Mouse (Mus musculus): ENCODE results near the gene Gm36210. TPM values are rescaled to one million over a fixed set of nuclear protein-coding genes. Genes with fewer than 3 reads are reported as not detected.
A peak's percentile ranks its signal among the peaks of the same experiment; 100 is the strongest.

Gene Gm36210
- polyA plus RNA-seq, 1 experiment: not detected

DNA sequence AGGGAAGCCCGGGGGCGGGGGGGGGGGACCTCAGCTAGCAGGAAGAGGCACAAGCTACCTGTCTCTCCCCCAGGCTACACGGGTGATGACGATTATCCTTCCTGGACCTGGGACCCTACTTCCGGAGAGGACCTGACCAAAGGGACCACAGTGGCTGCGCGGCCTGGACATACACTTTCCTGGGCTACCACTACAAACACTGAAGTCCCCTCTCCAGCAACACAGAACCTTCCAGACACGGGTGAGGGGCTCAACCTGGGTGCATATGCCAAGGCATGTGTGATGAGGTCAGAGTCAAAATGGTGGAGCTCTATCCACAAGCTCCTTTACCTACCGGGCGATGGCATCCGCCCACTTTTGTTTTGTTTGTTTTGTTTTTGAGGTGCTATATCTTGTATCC is 31.1 kb upstream of the Gm36210 start:
- H3K27ac ChIP-seq (ENCODE audit: insufficient read depth, low read depth, low read length): no peak overlapping the region
- no peaks in the 10 kb centered on the region for H3K4me1 ChIP-seq (ENCODE audit: control insufficient read depth, insufficient read depth, low read length)
- H3K4me3 ChIP-seq (ENCODE audit: insufficient read depth, low read length): no peak overlapping the region
- TF ChIP-seq CTCF (IDR thresholded peaks at IDR 0.05; ENCODE audit: low read depth, low read length): no peak
- no peak for TF ChIP-seq POLR2A (IDR thresholded peaks at IDR 0.05; ENCODE audit: borderline replicate concordance, low read depth, low read length)

DNA sequence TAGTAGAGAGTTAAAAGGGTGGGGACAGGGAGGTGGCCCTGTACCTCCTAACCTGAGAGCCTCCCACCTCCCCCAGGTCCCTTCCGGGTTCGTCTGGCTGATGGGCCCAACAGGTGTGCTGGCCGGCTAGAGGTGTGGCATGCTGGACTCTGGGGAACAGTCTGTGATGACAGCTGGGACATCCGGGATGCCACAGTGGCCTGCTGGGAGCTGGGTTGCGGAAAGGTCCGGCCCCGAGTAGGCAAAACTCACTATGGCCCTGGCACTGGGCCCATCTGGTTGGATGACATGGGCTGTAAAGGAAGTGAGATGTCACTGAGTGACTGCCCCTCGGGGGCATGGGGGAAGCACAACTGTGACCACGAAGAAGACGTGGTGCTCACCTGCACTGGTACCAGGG is 30.5 kb upstream of the Gm36210 start:
- H3K4me1 ChIP-seq (ENCODE audit: control insufficient read depth, insufficient read depth, low read length): no peaks in the 10 kb centered on the region
- H3K4me3 ChIP-seq (ENCODE audit: insufficient read depth, low read length): no peak overlapping the region
- TF ChIP-seq CTCF (IDR thresholded peaks at IDR 0.05; ENCODE audit: low read depth, low read length) (no peak), POLR2A (IDR thresholded peaks at IDR 0.05; ENCODE audit: borderline replicate concordance, low read depth, low read length) (no peak)
- no peak overlapping the region for H3K27ac ChIP-seq (ENCODE audit: insufficient read depth, low read depth, low read length)

DNA sequence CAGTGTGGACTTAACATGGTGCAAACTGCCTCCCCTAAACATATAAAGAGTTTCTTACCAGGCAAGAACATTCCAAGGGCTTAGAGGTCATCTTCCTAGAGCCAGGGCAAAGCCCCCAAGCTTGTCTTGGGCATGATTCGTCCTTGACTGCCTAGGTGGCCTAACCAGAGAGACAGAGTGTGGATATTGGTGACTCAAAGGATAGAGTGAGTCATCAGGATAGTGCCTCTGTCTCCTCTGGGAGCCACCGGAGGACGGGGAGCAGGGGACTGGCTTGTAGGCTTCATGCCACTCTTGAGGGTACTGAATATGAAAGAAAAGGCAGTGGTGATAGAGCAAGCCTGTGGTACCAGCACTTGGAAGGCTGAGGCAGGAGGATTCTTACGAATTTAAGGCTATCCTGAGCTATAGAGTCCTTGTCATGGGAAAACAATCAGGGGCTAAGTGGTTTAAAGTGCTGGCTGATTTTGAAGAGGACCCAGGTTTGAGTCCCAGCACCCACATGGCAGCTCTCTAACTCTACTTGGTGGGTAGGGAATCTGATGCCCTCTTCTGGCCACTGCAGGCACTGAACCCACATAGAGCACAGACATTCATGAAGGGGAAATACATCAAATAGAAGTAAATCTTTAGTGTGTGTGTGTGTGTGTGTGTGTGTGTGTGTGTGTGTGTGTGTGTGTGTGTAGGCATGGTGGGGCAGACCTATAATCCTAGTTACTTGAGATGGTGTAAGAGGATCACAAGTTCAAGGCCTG is 28.0 kb upstream of the Gm36210 start:
- Histone ChIP-seq H3K27ac (ENCODE audit: insufficient read depth, low read depth, low read length) (no peak overlapping the region), H3K4me1 (ENCODE audit: control insufficient read depth, insufficient read depth, low read length) (no peaks in the 10 kb centered on the region), H3K4me3 (ENCODE audit: insufficient read depth, low read length) (no peak overlapping the region)
- no peak for TF ChIP-seq POLR2A (IDR thresholded peaks at IDR 0.05; ENCODE audit: borderline replicate concordance, low read depth, low read length)
- TF ChIP-seq CTCF (IDR thresholded peaks at IDR 0.05; ENCODE audit: low read depth, low read length): no peak

DNA sequence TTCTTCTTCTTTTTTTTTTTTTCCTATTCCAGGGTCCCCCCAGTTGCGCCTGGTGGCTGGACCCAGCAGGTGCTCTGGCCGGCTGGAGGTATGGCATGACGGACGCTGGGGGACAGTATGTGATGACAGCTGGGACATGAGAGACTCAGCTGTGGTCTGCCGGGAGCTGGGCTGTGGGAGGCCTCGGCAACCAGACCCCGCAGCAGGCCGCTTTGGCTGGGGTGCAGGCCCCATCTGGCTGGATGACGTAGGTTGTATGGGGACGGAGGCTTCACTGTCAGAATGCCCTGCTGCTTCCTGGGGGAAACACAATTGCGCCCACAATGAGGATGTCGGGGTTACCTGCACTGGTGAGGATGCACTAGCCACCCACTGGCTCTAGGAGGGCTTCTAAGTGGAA is 26.8 kb upstream of the Gm36210 start:
- Histone ChIP-seq H3K4me1 (ENCODE audit: control insufficient read depth, insufficient read depth, low read length) (no peaks in the 10 kb centered on the region), H3K27ac (ENCODE audit: insufficient read depth, low read depth, low read length) (no peak overlapping the region), H3K4me3 (ENCODE audit: insufficient read depth, low read length) (no peak overlapping the region)
- TF ChIP-seq CTCF (IDR thresholded peaks at IDR 0.05; ENCODE audit: low read depth, low read length) (no peak), POLR2A (IDR thresholded peaks at IDR 0.05; ENCODE audit: borderline replicate concordance, low read depth, low read length) (no peak)

DNA sequence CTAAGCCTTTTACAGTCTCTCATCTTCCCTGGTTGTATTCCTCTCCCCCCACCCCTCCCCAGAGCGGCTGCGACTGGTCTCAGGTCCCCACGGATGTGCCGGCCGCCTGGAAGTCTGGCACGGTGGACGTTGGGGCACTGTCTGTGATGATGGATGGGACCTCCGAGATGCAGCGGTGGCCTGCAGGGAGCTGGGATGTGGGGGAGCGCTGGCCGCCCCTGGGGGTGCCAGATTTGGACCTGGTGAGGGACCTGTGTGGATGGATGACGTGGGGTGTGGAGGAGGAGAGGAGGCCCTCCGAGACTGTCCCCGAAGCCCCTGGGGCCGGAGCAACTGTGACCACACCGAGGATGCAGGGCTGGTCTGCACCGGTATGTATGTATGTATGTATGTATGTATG is 22.0 kb upstream of the Gm36210 start:
- TF ChIP-seq POLR2A (IDR thresholded peaks at IDR 0.05; ENCODE audit: borderline replicate concordance, low read depth, low read length) (no peak), CTCF (IDR thresholded peaks at IDR 0.05; ENCODE audit: low read depth, low read length) (no peak)
- Histone ChIP-seq H3K4me1 (ENCODE audit: control insufficient read depth, insufficient read depth, low read length) (peaks cover 16% of the 10 kb centered on the region), H3K4me3 (ENCODE audit: insufficient read depth, low read length) (no peak overlapping the region), H3K27ac (ENCODE audit: insufficient read depth, low read depth, low read length) (no peak overlapping the region)

GRCm38 (mm10) chr7:4927711-4928110 is 21.4 kb upstream of the Gm36210 start:
- Histone ChIP-seq H3K4me1 (ENCODE audit: control insufficient read depth, insufficient read depth, low read length) (peaks cover 16% of the 10 kb centered on the region), H3K27ac (ENCODE audit: insufficient read depth, low read depth, low read length) (no peak overlapping the region), H3K4me3 (ENCODE audit: insufficient read depth, low read length) (no peak overlapping the region)
- TF ChIP-seq POLR2A (IDR thresholded peaks at IDR 0.05; ENCODE audit: borderline replicate concordance, low read depth, low read length): no peak
- no peak for TF ChIP-seq CTCF (IDR thresholded peaks at IDR 0.05; ENCODE audit: low read depth, low read length)

DNA sequence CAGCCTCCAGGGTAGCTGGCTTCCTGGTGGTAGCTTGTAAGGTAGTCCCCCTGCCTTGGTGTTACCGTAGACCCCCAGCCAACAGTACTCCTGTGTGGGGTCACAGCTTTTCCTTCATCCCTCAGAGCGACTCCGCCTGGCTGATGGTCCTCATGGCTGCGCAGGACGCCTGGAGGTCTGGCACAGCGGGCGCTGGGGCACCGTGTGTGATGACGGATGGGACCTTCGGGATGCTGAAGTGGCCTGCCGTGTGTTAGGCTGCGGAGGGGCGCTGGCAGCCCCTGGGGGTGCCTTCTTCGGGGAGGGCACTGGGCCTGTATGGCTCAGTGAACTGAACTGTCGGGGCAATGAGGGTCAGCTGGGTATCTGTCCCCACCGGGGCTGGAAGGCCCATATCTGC is 20.5 kb upstream of the Gm36210 start:
- peaks cover 19% of the 10 kb centered on the region for H3K4me1 ChIP-seq (ENCODE audit: control insufficient read depth, insufficient read depth, low read length)
- TF ChIP-seq POLR2A (IDR thresholded peaks at IDR 0.05; ENCODE audit: borderline replicate concordance, low read depth, low read length) (no peak), CTCF (IDR thresholded peaks at IDR 0.05; ENCODE audit: low read depth, low read length) (no peak)
- no peak overlapping the region for H3K4me3 ChIP-seq (ENCODE audit: insufficient read depth, low read length)
- H3K27ac ChIP-seq (ENCODE audit: insufficient read depth, low read depth, low read length): no peak overlapping the region

DNA sequence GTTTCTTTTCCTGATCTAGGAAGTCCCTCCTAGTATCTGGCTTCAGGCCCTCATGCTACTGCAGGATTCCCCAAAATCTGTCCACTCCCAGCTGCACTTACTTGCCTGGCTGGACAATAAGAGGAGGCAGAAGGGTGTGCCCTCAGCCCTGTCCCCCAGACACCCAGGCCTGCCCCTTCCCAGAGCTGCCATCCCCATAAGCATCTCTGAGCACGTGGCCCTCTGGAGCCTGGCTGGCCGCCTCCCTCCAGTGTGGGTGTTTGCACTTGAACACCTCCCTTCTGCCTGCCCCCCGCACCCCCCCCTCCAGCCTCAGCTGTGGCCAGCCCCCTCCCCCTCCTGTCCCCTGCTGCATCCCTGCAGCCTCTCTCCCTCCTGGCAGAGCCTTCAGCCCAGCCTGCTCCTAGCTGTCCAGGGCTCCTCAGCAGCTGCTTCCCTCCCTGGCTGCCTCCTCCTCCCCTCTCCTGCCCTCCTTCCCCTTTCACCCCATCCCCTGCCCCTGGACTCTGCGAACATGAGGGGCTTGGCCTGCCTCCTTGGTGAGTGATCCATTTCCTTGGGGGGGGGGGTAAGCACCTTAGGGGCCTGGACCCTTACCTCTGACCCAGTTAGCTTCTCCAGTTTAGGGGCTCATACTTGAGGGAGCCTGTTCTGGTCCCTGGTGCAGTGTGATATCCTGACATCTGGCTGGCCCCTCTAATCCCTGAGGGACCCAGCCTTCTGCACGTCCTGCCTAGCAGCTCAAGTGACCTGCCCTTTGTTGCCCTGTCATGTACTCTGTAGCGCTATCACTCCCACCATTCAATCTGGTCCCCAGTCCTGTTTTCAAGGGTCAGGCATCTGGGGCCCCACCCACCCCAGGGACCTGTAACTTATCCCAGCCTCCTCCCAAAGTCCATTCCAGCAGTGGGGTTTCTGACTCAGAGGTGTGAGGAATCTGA is 19.4 kb upstream of the Gm36210 start, which contains the start of gene Ssc5d:
Ssc5d (plus strand) TSS at position 345 of the 941 bp plus-strand sequence.
- Histone ChIP-seq H3K27ac (ENCODE audit: insufficient read depth, low read depth, low read length) (peak within 1 kb of the TSS; percentile 82), H3K4me3 (ENCODE audit: insufficient read depth, low read length) (peak within 1 kb of the TSS; percentile 33), H3K4me1 (ENCODE audit: control insufficient read depth, insufficient read depth, low read length) (peaks cover 27% of the 10 kb centered on the region)
- TF ChIP-seq POLR2A (IDR thresholded peaks at IDR 0.05; ENCODE audit: borderline replicate concordance, low read depth, low read length) (no peak), CTCF (IDR thresholded peaks at IDR 0.05; ENCODE audit: low read depth, low read length) (no peak)

GRCm38 (mm10) chr7:4924891-4925301 is 18.6 kb upstream of the Gm36210 start:
- peaks cover 27% of the 10 kb centered on the region for H3K4me1 ChIP-seq (ENCODE audit: control insufficient read depth, insufficient read depth, low read length)
- TF ChIP-seq POLR2A (IDR thresholded peaks at IDR 0.05; ENCODE audit: borderline replicate concordance, low read depth, low read length) (no peak), CTCF (IDR thresholded peaks at IDR 0.05; ENCODE audit: low read depth, low read length) (no peak)
- H3K4me3 ChIP-seq (ENCODE audit: insufficient read depth, low read length): peak overlapping the region; percentile 33
- peak overlapping the region; percentile 82 for H3K27ac ChIP-seq (ENCODE audit: insufficient read depth, low read depth, low read length)

GRCm38 (mm10) chr7:4924483-4924882 is 18.2 kb upstream of the Gm36210 start:
- no peak overlapping the region for H3K4me3 ChIP-seq (ENCODE audit: insufficient read depth, low read length)
- TF ChIP-seq POLR2A (IDR thresholded peaks at IDR 0.05; ENCODE audit: borderline replicate concordance, low read depth, low read length): no peak
- no peak for TF ChIP-seq CTCF (IDR thresholded peaks at IDR 0.05; ENCODE audit: low read depth, low read length)
- H3K27ac ChIP-seq (ENCODE audit: insufficient read depth, low read depth, low read length): peak overlapping the region; percentile 15; the same call in 1 of the 2 replicates
- H3K4me1 ChIP-seq (ENCODE audit: control insufficient read depth, insufficient read depth, low read length): peaks cover 27% of the 10 kb centered on the region

All from bone marrow macrophage, adult 2 months (primary cell).